Mouse (Mus musculus) cerebral cortex, adult 2 months (tissue): ENCODE data around the gene Clec4f.

Experiments used
- WGBS: fragments of 180-500 bp; shearing (Covaris S2); methylation state at CpG from one replicate; pipeline ENCODE4 v1.1.7; 2018; 5-methylcytosine and 5-hydroxymethylcytosine counted together

Gene Clec4f

DNA sequence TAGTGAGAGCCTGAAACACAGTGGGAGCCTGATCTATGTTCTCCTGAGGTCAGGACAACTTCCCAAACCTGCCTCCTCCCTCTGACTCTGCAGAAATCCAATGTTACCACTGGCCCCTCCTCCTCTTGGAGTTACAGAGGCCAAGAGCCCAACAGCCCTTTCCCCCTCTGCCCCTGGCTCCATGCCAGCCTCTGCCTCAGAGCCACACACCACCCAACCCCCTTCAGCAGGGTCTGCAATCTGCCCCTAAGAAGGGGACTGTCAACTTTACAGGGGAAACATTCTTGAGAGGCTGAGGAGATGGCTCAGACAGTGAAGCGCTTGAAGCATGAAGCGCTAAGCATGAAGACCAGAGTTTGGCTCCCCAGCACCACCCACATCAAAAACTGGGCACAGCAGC, at the start of gene Clec4f:
Gene Clec4f, minus strand, starts transcription at position 101 of the 400 bp plus-strand sequence.
- WGBS: 91% methylated on average over 2 of the region's 2 CpGs

DNA sequence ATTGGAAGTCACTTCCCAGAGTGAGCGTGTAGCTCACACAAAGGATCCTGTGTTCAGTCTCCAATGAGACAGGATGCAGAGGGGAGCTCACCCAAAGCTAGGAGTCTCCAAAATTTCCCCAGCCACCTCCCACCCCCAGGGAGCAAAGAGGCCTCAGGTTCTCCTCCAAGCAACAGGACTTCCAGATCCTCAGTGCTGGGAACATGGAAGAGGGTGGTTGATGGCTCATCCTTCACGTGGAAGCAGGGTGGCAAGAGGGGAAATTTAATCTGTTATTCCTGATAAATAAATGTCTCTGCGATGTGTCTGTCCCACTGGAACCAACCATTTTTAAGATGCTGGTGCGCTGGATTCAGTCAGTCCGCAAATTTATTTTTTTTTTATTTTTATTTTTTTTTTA, 48.7 kb upstream of the Clec4f start:
- 30% methylated on average over 5 of the region's 5 CpGs for WGBS

DNA sequence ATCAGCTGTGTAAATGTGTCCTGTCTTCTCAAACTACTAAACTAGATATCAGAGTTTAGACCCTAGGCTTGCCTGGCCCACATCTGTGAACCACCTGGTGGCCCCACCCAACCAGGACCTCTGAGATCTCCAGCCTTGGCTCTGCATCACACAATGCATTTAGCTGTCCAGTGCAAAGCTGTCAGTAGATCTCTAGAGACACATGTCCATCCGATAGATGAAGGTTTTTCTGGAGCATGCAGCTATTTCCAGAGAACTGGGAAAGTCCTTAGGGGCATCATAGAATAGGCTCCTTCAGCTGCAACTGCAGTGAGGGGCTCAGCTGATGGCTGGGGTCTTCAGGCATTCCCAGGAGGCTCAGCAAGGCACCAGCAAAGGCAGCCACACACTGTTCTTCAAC, 48.3 kb upstream of the Clec4f start:
- 16% methylated on average over 1 of the region's 1 CpGs for WGBS

DNA sequence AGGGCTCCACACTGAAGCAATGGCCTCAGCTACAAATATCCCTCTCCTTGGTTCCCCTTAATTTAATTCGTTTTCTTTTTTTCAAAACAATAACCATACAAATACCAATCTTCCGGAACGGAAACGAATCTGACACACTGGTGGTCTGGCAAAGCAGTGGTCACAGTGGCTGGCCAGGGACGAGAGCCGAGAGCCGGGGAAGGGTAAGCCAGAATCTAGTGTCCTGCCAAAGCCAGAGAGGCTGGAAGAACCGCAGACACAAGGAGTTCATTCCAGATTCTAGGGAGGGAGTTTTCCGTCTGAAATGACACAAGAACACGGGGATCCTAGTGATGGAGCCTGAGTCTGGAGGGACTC, 47.7 kb upstream of the Clec4f start:
- WGBS: 4% methylated on average over 10 of the region's 10 CpGs

DNA sequence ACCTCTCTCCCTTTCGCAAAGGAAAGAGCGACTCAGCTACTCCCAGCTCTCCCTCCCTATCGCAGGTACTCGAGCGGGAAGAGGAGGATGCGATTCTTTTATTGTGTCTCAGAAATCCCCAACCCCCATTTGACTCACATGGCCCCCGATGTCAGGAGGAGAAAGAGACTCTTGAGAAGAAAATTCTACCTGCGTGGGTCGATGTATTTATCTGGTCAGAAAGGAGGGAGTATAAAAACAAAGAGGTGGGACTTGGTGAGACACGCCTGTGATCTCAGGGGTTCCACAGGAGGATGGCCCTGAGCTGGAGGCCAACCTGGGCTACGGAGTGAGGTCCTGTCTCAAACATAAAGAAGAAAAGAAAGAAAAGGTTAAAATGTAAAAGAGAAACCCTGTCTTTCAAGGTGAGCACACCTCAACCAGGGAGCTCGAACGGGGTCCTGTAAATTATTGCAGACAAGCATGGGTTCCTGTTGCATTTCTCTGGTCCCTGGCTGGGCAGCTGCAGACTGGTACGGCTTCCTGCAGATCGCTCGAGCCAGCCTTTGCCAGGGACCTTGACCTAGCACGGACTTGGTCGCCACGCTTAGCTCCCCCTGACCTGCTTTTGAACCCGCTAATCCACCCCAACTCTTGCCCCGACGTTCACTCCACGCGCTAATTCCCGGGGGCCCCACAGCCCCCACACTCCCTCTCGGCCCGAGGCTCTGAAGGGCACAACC, 47.2 kb upstream of the Clec4f start:
- WGBS: 3% methylated on average over 27 of the region's 27 CpGs

DNA sequence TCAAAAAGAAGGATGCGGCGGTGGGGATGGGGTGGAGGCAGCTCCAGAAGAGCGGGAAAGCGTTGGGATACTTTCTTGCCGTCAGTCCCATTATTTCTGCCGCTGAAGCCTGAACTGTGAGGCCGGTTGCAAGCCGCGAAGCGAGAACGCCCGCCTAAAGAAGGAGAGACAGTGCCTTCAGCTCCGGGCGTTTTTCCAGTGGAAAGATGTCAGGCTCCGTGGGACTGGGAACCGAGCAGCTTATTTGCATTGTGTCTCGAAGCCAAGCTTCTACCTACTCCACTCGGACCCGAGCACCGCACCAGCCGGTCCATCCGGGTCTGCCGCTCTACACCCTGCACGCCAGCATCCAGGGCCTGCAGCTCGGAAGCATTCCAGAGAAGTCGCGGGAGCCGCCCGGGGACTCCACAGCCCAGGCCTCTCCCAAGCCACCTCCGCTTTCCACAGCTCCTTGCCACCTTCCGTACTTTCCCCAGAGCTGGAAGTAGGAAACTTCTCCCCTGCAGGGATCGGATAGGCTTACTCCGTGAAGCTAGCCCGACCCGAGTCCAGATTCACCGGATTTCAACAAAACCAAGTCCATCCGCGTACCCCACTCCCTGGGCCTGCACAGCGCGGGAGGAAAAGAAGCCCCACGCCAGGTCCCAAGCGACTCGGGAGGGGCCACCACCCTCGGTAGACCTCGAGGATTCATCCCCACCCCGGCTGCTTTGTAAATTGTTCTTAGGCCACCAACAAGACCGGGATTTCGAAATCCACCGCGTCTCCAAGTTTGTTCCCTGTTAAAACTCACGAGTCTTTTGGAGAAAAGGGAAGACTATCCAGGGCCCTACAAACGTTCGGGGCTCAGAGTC, 46.4 kb upstream of the Clec4f start:
- WGBS: 2% methylated on average over 53 of the region's 53 CpGs

DNA sequence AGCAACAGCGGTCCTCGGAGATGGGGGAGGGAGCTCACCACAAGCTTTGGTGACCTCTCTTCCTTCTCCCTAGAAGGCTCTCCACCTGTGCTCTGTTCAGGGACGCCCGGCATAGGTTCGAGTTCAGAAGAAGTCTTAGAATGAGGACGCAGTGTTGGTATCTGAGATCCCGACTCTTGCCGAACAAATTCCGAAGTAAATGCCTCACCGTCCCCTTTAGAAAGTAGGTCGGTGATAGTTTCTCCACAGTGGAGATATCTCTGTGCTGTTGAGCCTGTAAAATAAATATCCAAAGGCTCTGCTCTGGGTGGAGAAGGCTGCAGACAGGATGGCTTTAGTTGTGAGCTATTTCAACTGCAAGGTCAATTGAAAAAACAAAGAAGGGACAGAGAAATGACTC, 45.0 kb upstream of the Clec4f start:
- WGBS: 3% methylated on average over 11 of the region's 11 CpGs

DNA sequence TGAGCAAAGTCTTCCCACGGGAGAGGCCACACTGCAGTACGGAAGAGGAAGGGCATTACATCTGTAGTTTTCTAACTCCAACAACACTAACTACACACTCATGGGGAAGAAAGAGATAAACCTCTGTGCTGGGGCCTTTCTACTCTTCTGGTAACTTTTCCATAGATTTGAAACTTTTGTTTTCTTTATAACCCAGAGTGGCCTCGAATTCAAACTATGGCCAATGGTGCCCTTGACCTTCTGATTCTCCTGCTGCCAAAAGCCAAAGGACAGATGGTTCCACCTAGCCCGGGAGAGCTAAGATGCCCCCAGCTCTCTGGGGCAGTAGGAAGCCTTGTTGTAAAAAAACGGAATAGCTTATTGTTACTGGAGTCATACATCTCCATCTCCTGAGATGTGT, 44.0 kb upstream of the Clec4f start:
- 8% methylated on average over 5 of the region's 5 CpGs for WGBS

DNA sequence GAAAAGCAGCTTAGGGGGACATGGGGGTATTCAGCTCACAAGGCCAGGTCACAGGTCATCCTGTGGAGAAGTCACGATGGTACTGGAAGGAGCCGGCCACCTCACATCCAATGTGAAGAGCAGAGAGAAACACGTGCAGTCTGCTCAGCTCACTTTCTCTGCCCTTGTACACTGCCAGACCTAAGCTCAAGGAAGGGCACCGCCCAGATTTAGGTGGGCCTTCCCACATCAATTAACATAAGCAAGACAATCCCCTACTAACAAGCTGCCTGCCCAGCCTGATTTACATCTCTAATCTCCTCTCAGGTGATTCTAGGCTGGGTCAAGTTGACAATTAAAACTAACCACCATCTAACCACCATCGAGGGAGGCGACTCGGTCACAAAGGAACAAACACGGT, 41.9 kb upstream of the Clec4f start:
- 9% methylated on average over 8 of the region's 8 CpGs for WGBS

DNA sequence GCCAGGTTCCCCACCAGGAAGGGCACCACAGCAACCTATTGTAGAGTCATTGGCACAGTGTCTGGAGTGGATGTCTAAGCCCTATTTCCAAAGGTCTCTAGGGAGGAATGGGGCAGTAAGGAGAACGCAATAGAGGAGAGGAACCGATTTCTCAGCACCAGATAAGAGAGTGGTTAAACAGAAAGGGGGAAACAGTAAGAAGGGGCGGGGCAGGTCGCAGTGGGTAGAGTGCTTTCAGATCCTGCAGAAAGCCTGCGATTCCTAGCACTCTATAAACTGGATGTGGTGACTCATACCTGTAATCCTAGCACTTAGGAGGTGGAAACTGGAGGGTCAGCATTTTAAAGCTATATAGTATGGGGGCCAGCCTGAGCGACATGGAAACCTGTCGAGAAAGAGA, 40.7 kb upstream of the Clec4f start:
- 11% methylated on average over 7 of the region's 7 CpGs for WGBS

DNA sequence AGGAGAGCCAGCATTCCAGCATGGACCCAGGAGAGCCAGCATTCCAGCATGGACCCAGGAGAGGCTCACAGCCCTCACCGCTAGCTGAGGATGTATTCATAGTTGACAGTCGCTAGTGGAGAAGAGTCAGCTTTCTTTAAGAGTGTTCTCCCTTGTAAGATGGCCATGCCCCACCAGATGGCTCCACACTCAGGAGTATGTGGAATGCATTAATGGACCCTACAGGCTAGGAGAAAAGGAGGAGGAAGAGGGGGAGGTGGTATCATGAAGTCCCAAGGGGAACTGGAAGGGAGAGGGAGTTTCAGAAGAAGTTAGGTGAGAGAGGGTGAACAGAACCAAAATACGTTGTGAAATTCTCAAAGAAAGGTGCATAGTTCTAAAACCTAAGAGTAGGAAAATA, 39.7 kb upstream of the Clec4f start:
- WGBS: 17% methylated on average over 3 of the region's 3 CpGs

DNA sequence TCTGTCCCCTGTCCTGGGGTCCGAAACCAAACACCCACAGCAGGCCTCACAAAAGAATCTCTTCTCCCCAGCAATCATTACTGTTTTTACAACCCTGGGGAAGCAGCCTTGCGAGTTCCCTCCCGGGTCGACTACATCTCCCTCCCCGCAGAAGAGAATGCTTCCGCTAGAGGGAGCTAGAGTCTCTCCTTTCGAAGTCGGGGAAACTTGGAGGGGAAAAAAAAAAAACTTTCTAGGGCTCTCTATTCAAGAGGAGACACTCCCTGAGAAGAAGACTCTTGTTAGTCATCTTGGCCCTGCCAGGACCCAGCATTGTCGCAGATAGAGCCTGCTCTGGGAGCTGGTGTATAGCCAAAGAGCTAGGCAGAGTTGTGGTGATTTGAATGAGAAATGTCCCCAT, 37.8 kb upstream of the Clec4f start:
- WGBS: 1% methylated on average over 9 of the region's 9 CpGs

DNA sequence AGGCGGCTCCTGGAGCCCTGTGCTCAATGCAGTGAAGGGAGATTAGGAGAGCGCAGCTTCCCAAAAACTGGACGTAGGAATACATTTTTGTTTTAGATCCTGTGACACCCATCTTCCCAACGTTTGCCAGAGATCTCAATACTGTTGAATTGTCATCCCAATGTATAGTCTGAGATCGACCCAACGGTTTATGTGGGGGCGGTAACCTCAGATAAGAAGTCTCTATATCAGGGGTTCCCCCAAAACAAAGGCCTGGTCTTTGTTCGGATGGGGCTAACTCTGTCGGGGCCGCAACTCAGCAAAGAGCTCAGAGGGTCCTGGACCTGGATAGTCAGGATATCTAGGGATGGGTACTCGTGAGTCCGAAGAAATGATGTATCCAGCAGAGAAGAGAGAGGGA, 37.0 kb upstream of the Clec4f start:
- 4% methylated on average over 12 of the region's 12 CpGs for WGBS

DNA sequence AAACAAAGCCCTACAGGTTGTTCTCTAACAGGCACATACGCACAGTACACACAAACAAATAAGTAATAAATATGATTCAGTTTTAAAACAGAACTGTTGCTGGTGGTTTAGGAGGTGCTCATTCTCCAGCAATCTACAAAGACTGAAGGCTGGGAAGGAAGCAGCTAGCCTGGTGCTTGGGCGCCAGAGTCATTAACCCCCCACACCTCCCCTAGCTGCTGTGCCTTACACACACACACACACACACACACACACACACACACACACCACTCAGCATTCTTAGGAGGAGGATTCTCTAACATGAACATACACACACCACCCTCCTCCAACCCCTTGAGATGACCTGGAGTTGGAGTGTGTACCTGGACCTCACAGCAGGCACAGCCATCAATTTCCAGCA, 34.9 kb upstream of the Clec4f start:
- 62% methylated on average over 2 of the region's 2 CpGs for WGBS

DNA sequence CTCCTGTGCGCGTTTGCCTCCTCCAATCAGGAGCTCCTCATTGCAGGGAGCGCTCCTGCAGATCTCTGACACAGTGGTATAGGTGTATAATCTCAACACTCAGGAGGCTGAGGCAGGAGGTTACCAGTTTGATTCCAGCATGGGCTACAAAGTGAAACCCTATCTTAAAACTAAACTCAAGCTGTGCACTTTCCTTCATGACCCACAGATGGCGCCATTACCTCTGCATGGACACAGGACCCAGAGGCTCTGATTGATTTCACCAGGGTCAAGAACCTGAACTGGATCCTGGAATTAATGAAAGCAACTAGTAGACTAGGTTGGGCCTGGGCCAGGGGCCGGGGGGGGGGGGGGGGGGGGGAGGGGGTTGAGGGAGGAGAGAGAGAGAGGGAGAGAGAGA, 34.3 kb upstream of the Clec4f start:
- 20% methylated on average over 5 of the region's 5 CpGs for WGBS

DNA sequence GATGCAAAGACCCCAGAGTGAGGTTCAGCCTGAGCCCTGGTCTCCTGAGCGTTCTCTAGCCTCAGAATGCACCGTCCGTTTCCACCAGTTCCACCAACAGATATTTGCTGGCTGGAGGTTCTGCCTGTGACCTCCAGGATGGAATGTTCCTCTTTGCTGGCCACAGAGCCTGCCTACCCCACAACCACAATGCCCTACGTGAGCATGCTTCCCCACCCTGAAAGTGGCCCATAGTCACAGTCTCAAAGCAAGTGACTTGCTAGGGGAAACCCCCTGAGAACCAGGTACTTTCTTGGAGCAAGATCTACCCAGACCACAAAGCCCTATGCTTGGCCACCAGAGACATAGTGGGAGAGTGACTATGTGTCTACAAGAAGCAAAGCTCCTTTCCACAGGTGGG, 33.4 kb upstream of the Clec4f start:
- 84% methylated on average over 4 of the region's 4 CpGs for WGBS

DNA sequence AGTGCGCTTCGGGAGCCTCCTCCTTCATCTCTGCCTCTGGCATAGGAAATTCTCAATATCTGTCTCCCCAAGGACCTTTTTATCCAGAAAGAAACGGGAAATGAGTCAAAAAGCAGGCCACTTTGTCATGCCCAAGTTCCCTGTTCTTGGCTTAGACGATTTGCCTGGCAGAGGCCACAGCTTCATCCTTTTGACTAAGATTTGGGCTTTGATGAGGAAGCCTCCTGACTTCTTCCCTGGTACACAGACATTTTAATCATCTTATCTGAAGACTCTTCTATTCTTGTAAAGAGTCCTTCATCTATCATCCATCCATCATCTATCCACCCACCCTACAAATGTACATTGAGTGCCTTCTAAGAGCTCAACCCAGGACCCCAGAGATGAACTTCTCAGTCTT, 21.8 kb upstream of the Clec4f start, which contains the start of gene Cd207:
Gene Cd207, minus strand, starts transcription at position 101 of the 400 bp plus-strand sequence.
- WGBS: 82% methylated on average over 4 of the region's 4 CpGs

DNA sequence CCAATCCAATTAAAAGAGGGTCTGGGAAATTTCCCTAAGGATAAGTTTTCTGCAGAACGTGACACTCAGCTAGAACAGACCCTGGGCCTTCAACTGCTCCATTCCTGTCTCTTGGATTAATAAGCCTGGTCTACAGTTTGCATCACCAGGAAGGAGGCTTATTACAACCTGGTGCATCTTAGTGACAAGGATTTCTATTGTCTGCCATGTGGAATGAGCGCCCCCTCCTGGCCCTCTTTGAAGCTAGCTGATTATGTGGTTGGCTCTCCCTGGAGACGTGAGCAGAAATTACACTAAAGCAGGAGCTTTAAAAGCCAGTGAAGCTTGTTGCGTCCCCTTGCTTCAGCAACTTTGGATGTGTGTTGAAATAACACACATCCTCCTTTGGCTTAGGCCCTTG, 17.4 kb upstream of the Clec4f start:
- 17% methylated on average over 4 of the region's 4 CpGs for WGBS

DNA sequence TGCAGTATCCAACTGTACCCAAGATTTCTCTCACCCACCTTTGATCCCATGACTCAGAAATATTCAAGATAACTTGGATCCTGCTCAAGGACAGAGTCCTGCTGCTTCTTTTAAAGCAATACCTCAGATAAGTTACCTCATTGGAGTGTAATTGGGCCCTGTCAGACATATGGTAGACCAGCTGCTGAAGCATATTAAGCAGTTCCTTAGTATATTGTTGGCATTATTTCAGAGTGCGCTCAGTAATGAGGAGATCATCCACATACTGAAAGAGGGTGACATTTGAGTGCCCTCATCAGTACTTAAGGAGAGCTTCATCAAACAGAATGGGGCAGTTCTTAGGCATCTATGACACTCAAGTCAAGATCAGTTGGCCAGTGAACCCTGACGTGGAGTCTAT, 9.0 kb upstream of the Clec4f start:
- WGBS: 84% methylated on average over 2 of the region's 2 CpGs

DNA sequence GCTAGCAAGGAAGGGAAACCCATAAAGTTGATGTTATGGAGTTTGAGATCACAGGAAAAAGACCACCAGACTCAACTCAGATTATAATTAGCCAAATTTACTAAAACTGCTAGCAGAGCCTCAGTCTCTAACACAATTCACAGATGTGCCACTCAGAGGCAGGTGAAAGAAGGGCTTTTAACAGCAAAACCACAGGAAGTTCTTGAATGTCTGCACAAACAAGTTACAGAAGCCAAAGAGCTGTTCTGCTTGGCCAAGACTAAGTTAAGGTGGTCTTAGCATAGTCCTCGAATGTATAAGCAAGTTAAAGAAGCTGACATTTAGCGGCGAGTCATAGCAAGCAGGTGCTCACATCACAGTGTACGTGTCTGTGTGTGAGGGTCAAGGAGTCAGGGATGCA, 4.8 kb upstream of the Clec4f start:
- 84% methylated on average over 4 of the region's 4 CpGs for WGBS

DNA sequence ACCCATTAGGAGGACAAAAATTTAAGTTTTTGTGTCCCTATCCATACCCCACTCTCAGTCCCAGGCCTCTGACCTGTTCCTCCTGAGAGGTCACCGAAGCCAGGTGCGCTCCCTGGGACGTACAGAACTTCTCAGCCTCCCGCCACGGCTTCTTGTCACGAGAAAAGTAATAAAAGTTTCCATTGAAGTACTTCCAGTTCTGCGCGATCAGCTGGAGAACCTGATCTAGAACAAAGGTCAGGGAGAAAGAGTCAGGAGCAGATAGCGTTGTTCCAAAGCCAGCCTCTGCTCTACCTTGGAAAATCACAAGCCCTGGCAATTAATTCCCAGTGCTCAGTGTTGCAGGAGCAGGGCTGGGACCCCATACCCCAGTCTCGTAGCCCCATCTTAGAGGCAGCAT, 9.3 kb downstream of the Clec4f start:
- 93% methylated on average over 10 of the region's 10 CpGs for WGBS

DNA sequence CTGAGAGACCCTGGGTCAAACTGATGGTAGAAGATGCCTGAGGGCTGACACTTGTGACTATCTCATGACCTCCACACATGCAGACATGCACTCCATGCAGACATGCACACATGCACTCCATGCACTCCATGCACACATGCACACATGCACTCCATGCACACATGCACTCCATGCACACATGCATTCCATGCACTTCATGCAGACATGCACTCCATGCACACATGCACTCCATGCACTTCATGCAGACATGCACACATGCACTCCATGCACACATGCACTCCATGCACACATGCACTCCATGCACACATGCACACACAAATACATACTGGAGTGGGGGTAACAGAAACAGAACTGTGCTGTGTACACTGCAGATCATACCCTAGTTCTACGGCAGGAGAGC, 20.7 kb downstream of the Clec4f start:
- 90% methylated on average over 1 of the region's 1 CpGs for WGBS

DNA sequence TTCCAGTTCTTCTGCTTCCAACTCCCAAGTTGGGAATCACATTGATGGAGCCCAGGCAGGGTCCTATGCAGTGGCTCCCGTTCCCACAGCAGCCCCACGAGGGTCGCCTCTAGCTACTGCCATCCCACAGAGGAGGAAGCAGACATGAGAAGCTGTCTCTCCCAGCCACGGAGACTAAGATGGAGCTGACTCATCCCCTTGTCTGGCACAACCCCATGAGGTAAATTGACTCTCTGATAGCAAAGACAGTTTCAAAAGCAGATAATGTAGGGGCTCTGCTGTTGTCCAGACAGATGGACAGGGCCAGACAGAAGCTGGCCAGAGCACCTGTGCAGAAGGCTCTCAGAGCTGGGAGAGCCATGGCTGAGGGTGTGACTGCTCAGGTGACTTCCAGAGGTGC, 21.4 kb downstream of the Clec4f start:
- WGBS: 65% methylated on average over 4 of the region's 4 CpGs
